Mouse (Mus musculus): ENCODE measurements at regions not wholly inside any gene's neighbourhood (a gene's known extent, or its start where the extent isn't known, plus 50 kb on each side); places are given as distances from the start of the nearest gene placed in this dataset.

GRCm38 (mm10) chr3:147041201-147041600 is 189.0 kb downstream of the Ttll7 start:
- no peak for DNase-seq
- intact Hi-C loops (cut with DNase I; ENCODE audit: low total_unique reads) = no loop called here

GRCm38 (mm10) chr3:147042911-147043310 is 190.7 kb downstream of the Ttll7 start:
- intact Hi-C loops (cut with DNase I; ENCODE audit: low total_unique reads) = no loop called here
- DNase-seq = no peak

DNA sequence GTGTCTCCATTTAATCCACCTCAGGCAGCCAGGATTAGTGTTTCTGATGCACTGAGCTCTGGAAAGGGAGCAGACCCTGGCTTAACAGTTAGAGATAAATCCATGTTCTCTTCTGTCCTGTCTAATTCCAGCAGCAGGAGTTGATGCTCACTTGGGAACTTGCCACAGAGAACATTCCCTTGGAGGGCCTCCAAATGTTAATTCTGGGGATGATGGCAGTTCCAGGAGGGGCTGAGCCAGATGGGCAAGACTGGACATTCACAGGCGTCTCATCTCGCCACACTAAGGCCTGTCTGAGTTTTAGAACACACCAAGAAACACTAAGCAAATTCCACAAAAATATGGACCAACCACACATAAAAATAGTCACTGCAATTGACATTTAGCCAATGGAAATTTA is 194.5 kb downstream of the Ttll7 start:
- peak; percentile 54 for DNase-seq
- intact Hi-C loops (cut with DNase I; ENCODE audit: low total_unique reads) = no loop called here

GRCm38 (mm10) chr3:147054157-147054838 is 202.1 kb downstream of the Ttll7 start:
- DNase-seq = no peak
- intact Hi-C loops (cut with DNase I; ENCODE audit: low total_unique reads) = no loop called here

DNA sequence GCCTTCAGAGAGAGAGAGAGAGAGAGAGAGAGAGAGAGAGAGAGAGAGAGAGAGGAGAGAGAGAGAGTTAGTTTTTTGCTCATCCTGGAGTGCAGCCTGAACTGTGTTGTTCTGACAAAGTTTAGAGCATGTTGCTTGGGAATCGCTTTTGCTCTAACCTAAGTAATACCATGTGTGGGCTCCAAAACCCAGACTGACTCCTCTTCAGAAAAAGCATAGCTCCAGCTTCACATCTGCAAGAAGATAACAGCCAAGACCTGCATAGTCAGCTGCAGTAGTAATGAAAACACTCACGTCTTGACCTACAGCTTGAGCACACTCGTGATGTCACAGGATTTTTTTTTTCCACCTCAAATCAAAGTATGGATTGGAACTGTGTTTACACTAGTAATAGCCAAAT is 205.7 kb downstream of the Ttll7 start:
- intact Hi-C loops (cut with DNase I; ENCODE audit: low total_unique reads) = no loop called here
- DNase-seq = no peak

DNA sequence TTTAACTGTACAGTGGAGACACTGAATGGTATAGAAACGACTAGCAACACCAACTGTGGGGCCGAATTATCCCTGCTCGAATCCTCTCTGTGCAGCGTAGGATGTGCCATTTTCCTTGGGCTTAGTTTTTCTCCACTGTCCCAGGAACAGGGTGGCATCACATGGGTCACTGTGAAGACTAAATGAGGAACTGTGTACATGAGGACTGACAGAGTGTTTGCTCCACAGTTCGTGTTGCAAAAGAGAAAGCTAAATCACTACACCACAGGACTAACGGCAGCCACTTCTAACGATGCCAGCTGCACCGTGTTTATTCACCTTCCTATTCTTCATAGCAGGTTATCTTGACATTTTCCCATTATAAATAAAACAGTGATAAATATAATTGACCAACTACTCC is 208.5 kb downstream of the Ttll7 start:
- no peak for DNase-seq
- intact Hi-C loops (cut with DNase I; ENCODE audit: low total_unique reads) = no loop called here

- peak; percentile 15 for DNase-seq
- intact Hi-C loops (cut with DNase I; ENCODE audit: low total_unique reads) = no loop called here
Observed at GRCm38 (mm10) chr3:147062451-147062850, 210.3 kb downstream of the Ttll7 start.

DNA sequence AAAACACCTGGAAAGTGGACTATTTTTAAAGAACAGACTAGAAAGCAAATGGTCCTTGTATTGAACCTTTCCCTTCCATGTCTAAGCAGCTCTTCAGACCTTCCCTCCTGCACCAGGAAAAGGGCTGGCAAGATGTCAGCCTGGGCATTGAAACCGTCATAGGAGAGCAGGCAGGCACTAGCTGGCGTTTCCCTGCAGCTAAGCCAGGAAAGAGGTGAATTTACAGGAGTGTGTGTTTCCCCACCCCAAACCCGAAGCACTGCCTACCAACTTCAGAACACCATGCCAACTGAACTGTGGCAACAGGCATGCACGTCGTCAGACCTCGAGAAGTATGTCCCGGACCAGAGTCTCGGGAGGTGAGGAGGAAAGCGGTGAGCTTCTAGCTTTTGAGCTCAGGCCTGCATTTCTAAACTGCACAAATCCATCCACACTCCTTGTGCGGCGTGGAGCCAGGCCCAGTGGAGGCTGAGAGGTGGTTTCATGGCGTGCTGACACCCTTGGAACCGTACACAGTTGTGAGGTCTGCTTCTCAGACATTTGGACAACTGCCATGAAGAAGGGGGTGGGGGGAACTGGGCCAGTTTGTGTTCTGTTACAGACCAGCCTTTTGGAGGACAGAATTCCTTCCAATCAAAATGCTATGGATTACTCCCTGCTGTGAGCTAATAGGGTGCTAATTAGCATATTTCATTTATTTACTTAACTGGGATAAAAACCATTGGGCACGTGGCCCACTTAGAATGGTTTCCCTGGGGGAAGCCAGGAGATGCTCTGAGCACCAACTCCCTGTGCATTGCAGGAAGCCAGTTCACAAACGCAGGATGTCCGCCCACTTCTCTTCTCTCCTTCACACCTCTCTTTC is 211.6 kb downstream of the Ttll7 start:
- intact Hi-C loops (cut with DNase I; ENCODE audit: low total_unique reads) = no loop called here

GRCm38 (mm10) chr3:147064443-147064868 is 212.3 kb downstream of the Ttll7 start:
- intact Hi-C loops (cut with DNase I; ENCODE audit: low total_unique reads) = no loop called here
- DNase-seq = no peak

More for the DNA sequence above, 211.6 kb downstream of the Ttll7 start:
- DNase-seq = no peak

- DNase-seq = no peak
- intact Hi-C loops (cut with DNase I; ENCODE audit: low total_unique reads) = no loop called here
Observed at GRCm38 (mm10) chr3:147070972-147071371, 218.8 kb downstream of the Ttll7 start.

DNA sequence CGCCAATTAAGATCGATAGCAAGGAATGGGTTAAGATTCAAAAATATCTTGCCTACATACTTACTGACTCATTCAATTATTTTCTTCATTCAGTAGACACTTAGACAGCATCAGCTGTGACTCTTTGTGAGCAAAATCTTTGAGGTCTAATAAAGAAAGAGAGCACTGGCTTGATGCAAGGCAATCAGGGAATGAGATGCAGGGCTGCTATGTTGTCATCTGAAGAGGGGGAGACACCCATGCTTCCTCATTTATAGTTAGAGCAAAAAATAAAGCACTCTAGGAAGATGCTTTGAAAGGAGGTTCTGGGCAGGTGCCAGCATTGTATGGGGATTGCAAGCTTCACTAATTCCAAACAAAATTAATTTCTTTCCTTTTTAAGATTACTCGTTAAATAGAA is 228.0 kb downstream of the Ttll7 start:
- intact Hi-C loops (cut with DNase I; ENCODE audit: low total_unique reads) = no loop called here
- DNase-seq = no peak

DNA sequence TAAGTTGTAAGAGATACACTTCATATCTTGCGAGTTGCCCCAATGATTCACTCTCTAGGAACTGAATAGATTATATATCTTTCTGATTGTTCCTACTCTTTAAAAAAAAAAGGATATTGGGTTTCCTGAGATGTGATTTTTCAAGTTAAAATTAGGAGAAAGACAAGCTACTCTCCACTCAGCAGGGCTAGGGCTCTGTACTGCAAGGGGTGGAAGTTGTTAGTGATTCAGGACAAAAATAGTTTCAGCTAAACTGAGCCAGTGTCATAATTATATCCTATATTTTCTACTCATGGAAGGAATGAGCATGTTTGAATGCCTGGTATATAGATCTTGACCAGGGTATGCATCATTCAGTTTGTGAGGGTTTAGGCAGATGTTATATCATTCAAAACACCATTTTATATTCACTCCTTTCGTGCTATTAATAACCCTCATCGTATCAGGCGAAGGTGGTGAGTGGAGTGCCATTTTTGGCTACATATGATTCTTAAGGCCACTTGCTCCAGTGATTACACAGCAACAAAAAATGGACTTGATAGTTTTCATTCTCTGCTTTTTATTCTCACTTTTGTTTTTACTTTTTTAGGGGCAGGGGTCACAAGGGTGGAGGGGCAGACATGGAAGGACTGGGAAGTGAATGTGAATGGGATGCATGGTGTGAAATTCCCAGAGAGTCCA is 228.7 kb downstream of the Ttll7 start:
- no peak for DNase-seq
- intact Hi-C loops (cut with DNase I; ENCODE audit: low total_unique reads) = no loop called here

- DNase-seq = no peak
- intact Hi-C loops (cut with DNase I; ENCODE audit: low total_unique reads) = no loop called here
Observed at GRCm38 (mm10) chr3:147081763-147082162, 229.6 kb downstream of the Ttll7 start.

DNA sequence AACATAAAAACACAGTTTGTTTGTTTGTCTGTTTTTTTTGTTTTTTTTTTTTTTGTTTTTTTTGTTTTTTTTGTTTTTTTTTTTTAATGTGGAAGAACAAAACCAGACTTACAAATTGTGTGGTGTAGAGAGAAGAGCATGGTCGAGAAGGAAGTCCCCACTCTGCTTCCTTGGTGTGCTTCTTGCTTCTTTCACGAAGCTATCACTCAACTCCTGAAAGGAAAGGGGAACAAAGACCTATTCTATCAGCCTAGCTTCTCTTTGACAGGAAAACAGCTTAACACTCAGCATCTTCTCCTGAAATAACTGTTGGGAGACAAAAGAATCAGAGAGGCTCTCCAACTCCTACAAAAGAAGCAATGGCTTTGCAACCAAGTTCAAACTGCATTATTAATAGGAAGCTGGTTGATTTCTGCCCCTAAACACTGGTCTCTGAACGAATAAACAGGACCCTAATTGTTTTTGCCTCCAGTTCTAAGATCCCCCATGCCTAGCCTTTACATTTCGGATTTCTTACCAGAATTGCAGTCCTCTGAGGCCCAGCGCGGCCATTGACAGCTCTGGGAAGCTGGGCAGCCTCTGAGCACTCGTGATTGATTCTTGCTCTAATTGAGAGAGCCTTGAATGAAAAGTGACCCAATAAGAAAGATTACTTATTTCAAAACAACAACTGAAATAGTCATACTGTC is 230.2 kb downstream of the Ttll7 start:
- intact Hi-C loops (cut with DNase I; ENCODE audit: low total_unique reads) = no loop called here

DNA sequence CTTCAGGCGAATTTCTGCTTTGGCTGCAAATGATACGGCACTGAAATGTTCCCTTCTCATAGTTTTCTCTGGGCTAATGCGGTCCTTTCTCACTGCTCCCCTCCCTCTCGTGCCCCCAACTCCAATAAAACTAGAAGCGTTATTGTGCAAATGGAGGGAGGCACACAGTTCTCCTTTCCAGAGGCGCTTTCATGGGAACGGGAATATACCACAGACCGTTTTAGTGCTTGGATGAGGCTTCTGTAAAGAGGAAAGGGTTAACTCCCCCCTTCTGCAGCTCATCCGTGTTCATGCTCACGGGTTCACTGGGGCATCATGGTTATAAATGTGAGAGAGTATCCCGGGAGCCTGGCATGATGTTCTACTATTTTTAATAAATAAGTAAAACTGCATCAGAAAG is 231.2 kb downstream of the Ttll7 start:
- DNase-seq = no peak
- intact Hi-C loops (cut with DNase I; ENCODE audit: low total_unique reads) = no loop called here

More for the DNA sequence above, 230.2 kb downstream of the Ttll7 start:
- DNase-seq = no peak

DNA sequence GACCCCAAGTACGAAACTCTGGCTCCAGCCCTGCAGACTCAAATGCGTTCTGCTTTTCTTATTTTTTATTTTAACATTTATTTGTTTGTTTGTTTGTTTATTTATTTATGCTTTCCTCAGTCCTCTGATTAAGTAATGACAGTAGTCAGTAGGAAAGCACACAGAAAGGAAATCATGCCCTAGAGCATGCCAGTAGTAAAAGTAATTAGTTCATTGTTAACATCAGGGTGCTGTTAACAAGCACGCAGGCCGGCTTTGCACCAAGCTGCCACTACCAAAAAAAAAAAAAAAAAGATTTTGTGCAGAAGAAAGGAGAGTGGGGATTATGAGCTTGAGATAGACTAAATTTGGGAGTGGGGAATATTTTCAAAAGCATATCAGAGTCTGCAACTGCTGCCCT is 231.7 kb downstream of the Ttll7 start:
- intact Hi-C loops (cut with DNase I; ENCODE audit: low total_unique reads) = no loop called here
- DNase-seq = no peak

GRCm38 (mm10) chr3:147084624-147085189 is 232.5 kb downstream of the Ttll7 start:
- intact Hi-C loops (cut with DNase I; ENCODE audit: low total_unique reads) = no loop called here
- no peak for DNase-seq

DNA sequence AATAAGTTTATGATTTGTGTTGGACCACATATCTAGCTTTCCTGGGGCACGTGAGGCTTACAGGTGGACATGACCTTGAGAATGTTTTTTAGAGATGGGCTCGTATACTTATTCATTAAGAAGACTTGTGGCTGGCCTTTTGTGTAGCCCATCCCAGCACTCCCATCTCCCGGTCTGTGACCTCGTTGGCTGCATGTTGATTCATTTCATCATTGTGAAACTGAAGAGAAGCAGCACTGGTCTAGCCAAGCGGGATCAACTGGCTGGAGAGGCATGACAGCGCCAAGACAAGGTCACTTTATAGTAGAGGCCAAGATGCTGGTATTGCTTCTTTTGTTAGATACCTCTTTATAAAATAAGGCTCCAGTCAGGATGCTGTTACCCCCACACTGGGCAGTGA is 236.0 kb downstream of the Ttll7 start:
- no peak for DNase-seq
- intact Hi-C loops (cut with DNase I; ENCODE audit: low total_unique reads) = no loop called here

GRCm38 (mm10) chr3:147089716-147090115 is 237.5 kb downstream of the Ttll7 start:
- intact Hi-C loops (cut with DNase I; ENCODE audit: low total_unique reads) = no loop called here
- no peak for DNase-seq

Measured in gastrocnemius, postnatal 14 days (tissue).